Mouse (Mus musculus): Measurements from ENCODE around the gene Cd9.

Gene Cd9

GRCm38 (mm10) chr6:125476090-125476489 is 18.5 kb downstream of the Cd9 start:
- no peak for DNase-seq (ENCODE audit: low read depth, low spot score)

DNA sequence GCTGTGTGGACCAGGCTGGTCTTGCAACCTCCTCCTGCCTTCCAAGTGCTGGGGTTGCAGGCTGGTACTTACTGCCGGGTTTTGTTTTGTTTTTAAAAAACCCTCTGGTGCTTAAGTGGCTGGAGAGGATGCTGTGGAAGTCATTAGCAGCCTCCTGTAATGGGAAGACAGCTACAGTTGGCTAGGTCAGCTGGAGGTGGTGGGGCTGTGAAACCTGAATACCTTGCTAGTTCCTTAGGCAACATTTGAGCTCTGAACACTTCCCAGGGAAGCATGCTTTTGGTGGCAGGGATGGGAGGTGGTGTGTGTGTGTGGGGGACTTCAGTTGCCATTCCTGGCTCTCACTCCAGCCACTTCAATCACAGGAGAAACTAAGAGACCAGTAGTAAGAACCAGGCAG is 19.4 kb downstream of the Cd9 start:
- no peak for DNase-seq (ENCODE audit: low read depth, low spot score)

DNA sequence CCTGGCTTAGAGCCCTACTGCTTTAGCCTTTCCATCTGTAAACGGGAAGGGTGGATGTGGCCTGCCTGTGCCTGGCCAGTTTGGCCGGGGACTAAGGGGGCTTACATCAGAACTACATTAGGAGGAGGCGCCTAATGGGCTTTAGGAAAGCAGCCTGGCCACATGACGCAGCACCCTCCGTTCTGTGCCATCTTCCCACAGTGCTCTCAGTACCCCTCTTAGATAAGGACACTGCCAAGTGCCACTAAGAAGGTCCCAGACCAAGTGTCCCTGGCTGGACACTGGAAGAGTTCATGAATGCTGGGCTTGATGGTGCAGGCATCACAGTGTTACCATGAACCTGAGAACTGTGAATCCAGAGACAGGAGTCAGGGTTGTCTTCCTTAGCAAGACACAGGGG is 20.7 kb downstream of the Cd9 start:
- DNase-seq (ENCODE audit: low read depth, low spot score): no peak

DNA sequence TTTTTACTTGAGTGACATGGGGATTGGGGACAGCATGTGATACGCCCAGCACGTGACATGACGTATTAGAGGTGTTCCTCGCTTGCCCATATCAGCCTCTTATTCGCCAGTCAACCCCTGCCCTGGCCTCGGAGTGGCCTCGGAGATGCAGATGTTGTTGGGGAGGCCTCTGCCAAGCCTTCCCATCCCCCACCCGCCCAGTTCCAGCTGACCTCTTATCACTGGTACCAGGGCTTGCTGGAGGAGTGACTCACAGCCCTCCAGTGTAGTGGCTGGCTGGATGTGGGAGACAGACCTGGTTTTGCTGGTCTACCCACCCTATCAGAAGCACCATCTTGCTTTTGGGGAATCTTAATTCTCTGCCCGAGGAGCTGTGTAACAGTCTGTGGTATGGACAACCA is 21.3 kb downstream of the Cd9 start:
- DNase-seq (ENCODE audit: low read depth, low spot score): no peak

DNA sequence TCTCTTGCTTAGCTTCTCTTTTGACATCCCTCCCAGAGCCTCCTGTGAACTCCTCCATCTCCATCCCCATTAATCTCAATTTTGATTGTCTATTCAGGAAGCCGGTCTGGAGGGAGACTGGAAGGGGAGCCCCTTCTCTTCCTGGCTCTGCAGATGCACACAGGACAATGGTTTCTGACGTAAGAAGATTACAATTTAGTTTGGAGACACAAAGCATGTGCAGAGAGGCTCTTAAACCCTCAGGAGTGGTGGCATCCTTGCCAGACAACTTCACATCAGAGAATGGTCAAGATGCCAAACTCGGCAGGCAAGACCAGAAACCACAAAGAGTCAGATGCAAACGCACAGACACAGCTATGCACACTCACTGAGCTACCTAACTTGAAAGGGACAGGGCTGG is 22.7 kb downstream of the Cd9 start:
- no peak for DNase-seq (ENCODE audit: low read depth, low spot score)

DNA sequence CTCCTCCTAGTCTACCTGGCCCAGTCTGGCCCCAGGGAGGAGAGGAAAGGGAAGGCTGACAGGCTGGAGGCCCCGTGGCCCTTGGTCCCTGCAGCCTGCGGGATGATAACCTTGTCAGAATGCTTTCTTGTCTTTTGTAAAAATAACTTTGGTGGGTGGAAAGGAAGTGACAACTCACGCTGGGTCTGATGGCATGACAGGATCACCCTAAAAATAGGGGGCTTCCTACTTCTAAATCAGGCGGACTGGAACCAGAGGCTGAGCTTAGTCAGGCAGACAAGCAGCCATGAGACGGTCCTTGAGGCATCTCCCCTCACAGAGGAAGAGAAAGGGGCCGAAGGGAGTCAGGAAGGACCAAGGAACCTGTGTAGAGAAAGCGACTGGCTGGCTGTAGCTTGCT is 23.3 kb downstream of the Cd9 start:
- no peak for DNase-seq (ENCODE audit: low read depth, low spot score)

- DNase-seq (ENCODE audit: low read depth, low spot score): no peak
Measured at GRCm38 (mm10) chr6:125470616-125471015, 24.0 kb downstream of the Cd9 start.

GRCm38 (mm10) chr6:125469222-125469621 is 25.4 kb downstream of the Cd9 start:
- no peak for DNase-seq (ENCODE audit: low read depth, low spot score)

DNA sequence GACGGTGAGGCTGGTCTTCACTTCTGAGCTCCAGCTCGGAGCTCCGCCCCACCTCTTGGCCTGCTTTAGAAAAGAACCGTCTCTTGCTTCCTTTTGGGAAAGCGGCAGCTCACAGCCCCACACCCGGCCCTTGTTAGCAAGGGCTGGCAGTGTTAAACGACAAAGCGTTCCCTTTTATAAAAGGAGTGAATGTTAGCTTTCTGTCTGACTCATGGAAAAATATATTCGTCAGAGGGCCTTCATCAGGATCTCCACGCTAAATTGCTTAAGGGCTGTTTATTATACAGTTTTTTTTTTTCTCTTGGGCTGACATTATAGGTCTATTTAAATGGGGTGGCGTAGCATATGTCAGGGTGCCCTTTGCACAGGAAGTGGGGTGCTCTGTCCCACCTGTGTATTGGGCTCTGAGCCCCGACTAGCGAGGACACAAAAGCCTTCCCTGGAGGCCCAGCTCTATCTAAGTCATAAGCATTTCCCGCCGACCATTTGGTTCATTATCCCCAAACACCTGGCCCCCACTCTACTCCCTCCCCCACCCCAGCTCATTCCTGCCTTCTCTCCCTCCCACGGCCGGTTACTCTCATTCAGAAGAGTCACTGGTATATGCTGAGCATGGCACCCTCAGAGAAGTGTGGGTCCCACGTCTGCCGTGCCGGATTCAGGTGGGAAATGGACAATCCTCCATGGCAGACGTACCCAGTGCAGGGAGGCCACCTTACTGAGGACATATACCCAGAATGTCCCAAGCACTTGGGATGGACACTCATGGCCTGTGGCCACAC is 26.2 kb downstream of the Cd9 start:
- DNase-seq (ENCODE audit: low read depth, low spot score): peak; percentile 58

DNA sequence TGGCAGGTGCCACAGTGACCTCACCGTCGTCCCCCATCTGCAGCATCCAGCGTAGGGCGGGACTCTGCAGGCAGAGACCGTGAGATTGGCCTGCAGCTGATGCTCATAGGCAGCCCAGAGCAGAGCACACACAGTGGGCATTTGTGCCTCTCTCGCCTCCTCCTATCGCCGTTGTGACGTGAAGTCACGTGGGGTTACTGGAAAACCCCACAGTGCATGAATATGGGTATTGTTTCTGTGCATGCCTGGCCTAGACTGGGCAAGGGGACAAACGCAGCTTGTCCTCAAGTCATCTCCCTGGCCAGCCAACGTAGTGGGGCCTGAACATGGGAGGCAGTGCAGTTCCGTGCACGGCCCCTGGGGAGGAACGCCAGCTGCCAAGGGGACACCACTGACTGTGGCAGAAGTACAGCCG is 27.3 kb downstream of the Cd9 start:
- peak; percentile 74 for DNase-seq (ENCODE audit: low read depth, low spot score)

GRCm38 (mm10) chr6:125462312-125462711 is 32.3 kb downstream of the Cd9 start:
- DNase-seq (ENCODE audit: low read depth, low spot score): no peak

DNA sequence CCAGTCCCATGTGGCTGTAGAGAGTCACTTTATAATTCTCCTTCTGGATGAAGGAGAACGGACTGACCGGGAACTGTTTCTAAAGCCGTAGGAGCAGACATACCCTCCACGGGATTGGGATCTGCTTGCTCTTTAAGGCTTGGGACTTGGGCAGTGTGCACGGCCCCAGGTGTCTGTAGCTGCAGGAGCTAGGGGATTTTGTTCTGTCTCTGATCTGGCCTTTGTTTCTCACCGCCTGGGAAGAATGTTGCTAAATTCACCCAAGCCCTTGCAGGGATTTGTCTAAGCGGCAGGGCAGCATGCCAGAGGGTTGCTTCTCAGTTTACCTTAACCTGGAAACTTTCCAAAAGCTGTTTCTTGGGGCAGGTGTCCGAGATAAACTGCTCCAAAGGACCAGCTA is 32.8 kb downstream of the Cd9 start:
- no peak for DNase-seq (ENCODE audit: low read depth, low spot score)

DNA sequence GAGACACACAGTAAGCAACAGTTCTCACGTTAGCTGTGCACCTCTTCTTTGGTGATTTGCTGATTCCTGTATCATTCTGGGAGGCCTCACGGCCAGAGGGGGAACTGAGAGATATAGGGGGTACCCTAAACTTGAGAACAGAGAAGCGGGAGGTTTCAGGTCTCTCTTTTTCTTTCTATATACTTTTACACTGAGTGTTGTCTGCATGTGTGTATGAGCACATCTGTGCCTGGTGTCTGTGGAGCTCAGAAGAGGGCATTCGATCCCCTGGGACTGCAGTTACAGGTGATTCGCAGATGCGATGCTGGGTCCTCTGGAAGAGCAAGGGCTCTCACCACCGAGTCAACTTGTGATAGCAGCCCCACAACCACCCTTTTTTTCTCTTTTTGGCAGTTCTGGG is 33.3 kb downstream of the Cd9 start:
- DNase-seq (ENCODE audit: low read depth, low spot score): no peak

DNA sequence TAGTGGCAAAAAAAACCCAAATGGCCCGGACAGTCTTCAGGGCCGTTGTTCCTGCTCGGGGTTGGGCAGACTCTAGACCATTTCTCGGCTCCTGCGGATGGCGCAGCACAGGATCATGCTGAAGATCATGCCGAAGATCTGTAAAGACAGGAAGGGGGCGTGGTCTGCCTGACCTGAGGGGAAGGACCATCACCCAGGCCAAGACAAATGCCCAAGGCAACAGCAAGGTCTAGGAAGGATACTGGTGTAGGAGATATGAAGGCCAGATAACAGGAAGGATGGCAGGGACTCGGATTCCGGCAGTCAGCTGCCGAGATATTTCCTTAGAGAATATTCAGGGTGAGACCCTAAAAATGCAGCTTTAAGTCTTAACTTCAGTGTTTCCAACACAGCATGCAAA is 34.0 kb downstream of the Cd9 start:
- no peak for DNase-seq (ENCODE audit: low read depth, low spot score)

DNA sequence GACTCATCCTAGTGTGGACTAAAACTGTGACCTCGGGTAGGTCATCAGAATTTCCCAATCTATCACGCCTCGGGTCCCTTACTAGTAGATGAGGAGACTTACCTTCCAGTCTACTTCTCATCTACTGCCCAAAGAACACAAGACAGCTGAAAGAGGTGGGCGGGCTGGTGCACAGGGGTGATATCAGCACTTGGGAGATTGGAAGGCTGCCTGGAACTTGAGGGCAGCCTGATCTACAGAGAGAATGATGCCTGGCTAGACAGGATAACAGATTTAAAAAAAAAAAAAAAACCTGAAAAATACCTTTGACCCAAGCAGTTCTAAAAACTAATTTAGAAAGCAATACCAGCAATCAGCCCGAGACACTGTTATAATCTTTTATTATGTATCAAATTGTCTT is 34.7 kb downstream of the Cd9 start:
- DNase-seq (ENCODE audit: low read depth, low spot score): no peak

GRCm38 (mm10) chr6:125455806-125456520 is 38.6 kb downstream of the Cd9 start:
- no peak for DNase-seq (ENCODE audit: low read depth, low spot score)

GRCm38 (mm10) chr6:125454731-125455130 is 39.9 kb downstream of the Cd9 start:
- DNase-seq (ENCODE audit: low read depth, low spot score): no peak

- DNase-seq (ENCODE audit: low read depth, low spot score): no peak
Measured at GRCm38 (mm10) chr6:125454299-125454698, 40.3 kb downstream of the Cd9 start.

- DNase-seq (ENCODE audit: low read depth, low spot score): no peak
Measured at GRCm38 (mm10) chr6:125447660-125448059, 46.9 kb downstream of the Cd9 start.

GRCm38 (mm10) chr6:125447205-125447604 is 47.4 kb downstream of the Cd9 start:
- DNase-seq (ENCODE audit: low read depth, low spot score): no peak

- no peak for DNase-seq (ENCODE audit: low read depth, low spot score)
Measured at GRCm38 (mm10) chr6:125445381-125445780, 49.2 kb downstream of the Cd9 start.

GRCm38 (mm10) chr6:125442591-125442990 is 52.0 kb downstream of the Cd9 start:
- no peak for DNase-seq (ENCODE audit: low read depth, low spot score)

DNA sequence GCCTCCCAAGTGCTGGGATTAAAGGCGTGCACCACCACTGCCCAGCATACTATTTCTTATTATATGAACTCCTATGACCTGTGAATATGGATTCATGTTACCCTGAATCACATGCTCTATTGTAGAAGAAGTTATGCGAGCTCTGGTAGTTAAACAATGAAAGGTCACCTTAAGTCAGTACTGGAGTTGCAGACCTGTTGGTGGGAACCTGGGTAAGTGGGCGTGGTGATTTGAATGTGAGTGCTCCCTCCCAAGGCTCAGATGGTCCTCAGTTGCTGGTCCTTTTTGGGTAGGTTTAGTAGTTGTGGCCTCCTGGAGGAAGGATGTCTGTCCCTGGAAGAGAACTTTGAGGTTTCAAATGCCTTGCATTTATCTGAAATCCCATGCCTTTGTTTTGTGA is 57.8 kb downstream of the Cd9 start:
- no peak for DNase-seq (ENCODE audit: low read depth, low spot score)

Data from CD4-positive, CD25-positive, alpha-beta regulatory T cell, adult 2 months (primary cell).